Mouse (Mus musculus): ENCODE results near the gene Gm40460.
"Not testable (repeated sequence)": the region's sequence is repeated elsewhere in the genome, so short reads cannot be mapped to it uniquely, and the experiment has no call there.

Gene Gm40460

GRCm38 (mm10) chr7:142240978-142241377 lies at the start of gene Gm40460:
Gene Gm40460, minus strand, starts transcription at chr7:142241078.
- CTCF ChIA-PET = no interaction called here

- CTCF ChIA-PET = not testable (repeated sequence)
Observed at GRCm38 (mm10) chr7:142285910-142286612, 45.2 kb upstream of the Gm40460 start.

GRCm38 (mm10) chr7:142285130-142285835 lies 44.4 kb upstream of the Gm40460 start:
- CTCF ChIA-PET = no interaction called here

- CTCF ChIA-PET = no interaction called here
Observed at GRCm38 (mm10) chr7:142284615-142285080, 43.8 kb upstream of the Gm40460 start.

- CTCF ChIA-PET = interaction anchor here (0.6 kb wide), 1 partner anchor 102 kb away, joined by 3 read pairs; no protein-coding TSS in a partner anchor
Observed at GRCm38 (mm10) chr7:142284023-142284591, 43.2 kb upstream of the Gm40460 start.

GRCm38 (mm10) chr7:142282847-142283246 lies 42.0 kb upstream of the Gm40460 start:
- CTCF ChIA-PET = interaction anchor here (0.7 kb wide), 1 partner anchor 12 kb away, joined by 3 read pairs; no protein-coding TSS in a partner anchor

- CTCF ChIA-PET = not testable (repeated sequence)
Observed at GRCm38 (mm10) chr7:142279291-142279690, 38.4 kb upstream of the Gm40460 start.

GRCm38 (mm10) chr7:142278183-142278582 lies 37.3 kb upstream of the Gm40460 start:
- CTCF ChIA-PET = interaction anchor here (0.6 kb wide), 1 partner anchor 382 kb away, joined by 5 read pairs; no protein-coding TSS in a partner anchor

GRCm38 (mm10) chr7:142274263-142274662 lies 33.4 kb upstream of the Gm40460 start, which contains the start of gene Gm4559:
Gene Gm4559, minus strand, starts transcription at chr7:142274363.
- CTCF ChIA-PET = not testable (repeated sequence)

GRCm38 (mm10) chr7:142258254-142258653 lies 17.4 kb upstream of the Gm40460 start, which contains the start of gene Gm2431:
Gene Gm2431, minus strand, starts transcription at chr7:142258354.
- CTCF ChIA-PET = not testable (repeated sequence)

GRCm38 (mm10) chr7:142255517-142255916 lies 14.6 kb upstream of the Gm40460 start:
- CTCF ChIA-PET = no interaction called here

GRCm38 (mm10) chr7:142249824-142250223 lies 8.9 kb upstream of the Gm40460 start:
- CTCF ChIA-PET = no interaction called here

- CTCF ChIA-PET = no interaction called here
Observed at GRCm38 (mm10) chr7:142231540-142231939, 9.3 kb downstream of the Gm40460 start.

- CTCF ChIA-PET = interaction anchor here (0.6 kb wide), 1 partner anchor 387 kb away, joined by 6 read pairs; no protein-coding TSS in a partner anchor
Observed at GRCm38 (mm10) chr7:142229871-142230270, 11.0 kb downstream of the Gm40460 start, which contains the start of gene Krtap5-5. Gene Krtap5-5, minus strand, starts transcription at chr7:142229971.

- CTCF ChIA-PET = no interaction called here
Observed at GRCm38 (mm10) chr7:142224518-142224917, 16.4 kb downstream of the Gm40460 start.

- CTCF ChIA-PET = not testable (repeated sequence)
Observed at GRCm38 (mm10) chr7:142212136-142212535, 28.7 kb downstream of the Gm40460 start.

- CTCF ChIA-PET = no interaction called here
Observed at GRCm38 (mm10) chr7:142211559-142211958, 29.3 kb downstream of the Gm40460 start, which contains the start of gene Gm7579. Gene Gm7579, plus strand, starts transcription at chr7:142211859.

- CTCF ChIA-PET = not testable (repeated sequence)
Observed at GRCm38 (mm10) chr7:142206891-142207290, 34.0 kb downstream of the Gm40460 start.

- CTCF ChIA-PET = no interaction called here
Observed at GRCm38 (mm10) chr7:142205488-142205887, 35.4 kb downstream of the Gm40460 start.

GRCm38 (mm10) chr7:142201064-142201463 lies 39.8 kb downstream of the Gm40460 start, which contains the start of gene Krtap5-3:
Gene Krtap5-3, plus strand, starts transcription at chr7:142201364.
- CTCF ChIA-PET = interaction anchor here (0.9 kb wide), 1 partner anchor 33 kb away, joined by 4 read pairs; no protein-coding TSS in a partner anchor

- CTCF ChIA-PET = no interaction called here
Observed at GRCm38 (mm10) chr7:142198748-142199147, 42.1 kb downstream of the Gm40460 start.

Measured in spleen, embryonic (tissue).